Mouse (Mus musculus) cerebellum, adult 11 months (tissue): ENCODE data around the gene Ift122.

Source experiments
- DNase-seq: peaks from one replicate; pipeline ENCODE4 v3.0.0; 2022

Gene Ift122

DNA sequence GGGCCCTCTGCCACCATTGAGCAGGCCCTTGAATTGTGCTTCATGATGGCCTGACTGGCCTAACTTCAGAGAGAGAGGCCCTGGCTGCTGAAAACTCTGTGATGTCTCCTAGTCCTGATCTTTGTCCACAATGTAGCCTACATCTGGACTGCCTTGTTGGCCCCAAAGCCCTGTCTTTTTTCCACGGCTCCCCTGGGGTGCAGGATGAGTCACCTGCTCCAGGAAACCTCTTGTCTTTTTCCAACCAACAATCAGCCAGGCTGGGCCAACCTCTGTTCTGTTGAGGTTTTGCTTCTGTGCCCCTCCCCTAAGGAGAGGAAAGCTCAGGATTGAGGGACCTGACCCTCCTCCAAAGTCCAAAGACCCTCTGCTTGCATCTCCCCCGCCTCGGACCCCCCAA lies 108.5 kb downstream of the Ift122 start:
- DNase-seq = peak; percentile 13

DNA sequence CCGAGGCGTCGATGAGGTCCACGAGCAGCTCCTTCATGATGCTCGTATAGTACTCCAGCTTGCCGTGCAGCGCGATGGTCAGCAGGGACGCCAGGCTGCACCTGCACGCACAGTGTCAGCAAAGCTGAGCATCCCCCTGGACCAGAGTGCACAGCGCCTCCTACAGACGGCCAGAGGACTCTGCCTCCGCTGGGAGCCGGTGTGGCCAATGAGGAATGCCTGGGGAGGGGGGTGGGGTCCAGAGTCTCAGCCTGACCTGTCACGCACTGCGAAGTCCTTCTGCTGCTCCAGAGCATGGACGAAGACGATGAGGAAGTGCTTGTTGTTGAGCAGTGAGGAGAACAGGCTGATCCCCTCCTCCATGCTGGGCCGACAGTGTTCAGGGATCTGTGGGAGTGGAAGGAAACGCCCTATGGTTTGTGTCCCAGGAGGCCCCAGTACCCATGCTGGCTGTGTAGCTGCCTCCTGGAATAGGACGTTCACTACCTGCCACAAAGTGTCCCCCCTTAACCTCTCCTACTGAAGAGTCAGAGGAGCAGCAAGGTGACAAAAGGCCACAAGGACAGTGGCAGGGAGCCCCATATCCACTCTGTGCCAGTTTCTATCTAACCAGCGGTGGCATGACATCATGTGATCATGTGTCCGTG lies 109.3 kb downstream of the Ift122 start:
- peak; percentile 25 for DNase-seq

- peak; percentile 7 for DNase-seq
Measured at GRCm38 (mm10) chr6:115963656-115964055, 110.4 kb downstream of the Ift122 start.

GRCm38 (mm10) chr6:115966227-115966966 lies 113.1 kb downstream of the Ift122 start:
- peak; percentile 30 for DNase-seq

DNA sequence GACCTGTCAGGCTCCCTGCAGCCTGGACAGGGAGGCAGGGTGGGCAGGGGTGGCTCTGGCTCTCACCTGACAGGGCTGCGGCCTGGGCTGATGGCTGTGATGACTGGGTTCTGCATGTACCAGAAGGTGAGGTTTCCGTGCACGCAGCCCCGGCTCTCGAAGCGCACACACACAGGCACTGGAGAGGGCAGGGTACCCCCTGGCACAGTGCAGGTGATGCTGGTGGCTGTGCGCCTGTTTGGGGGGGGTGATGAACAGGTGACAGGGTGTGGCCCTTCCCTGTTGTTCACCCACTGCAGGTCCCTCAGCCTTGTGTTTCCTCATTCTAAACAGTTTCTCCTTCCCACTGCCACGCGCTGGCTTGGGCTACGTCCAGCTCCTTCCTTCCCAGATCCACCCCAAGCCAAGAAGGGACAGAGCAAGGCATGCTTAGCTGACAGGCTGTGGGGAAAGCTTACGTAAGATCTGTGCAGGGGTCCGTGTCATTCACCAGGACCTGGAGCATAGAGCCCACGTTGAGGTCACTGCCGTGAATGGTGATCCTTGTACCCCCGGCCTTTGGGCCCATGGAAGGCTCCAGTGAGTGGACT lies 114.1 kb downstream of the Ift122 start:
- peak; percentile 53 for DNase-seq

DNA sequence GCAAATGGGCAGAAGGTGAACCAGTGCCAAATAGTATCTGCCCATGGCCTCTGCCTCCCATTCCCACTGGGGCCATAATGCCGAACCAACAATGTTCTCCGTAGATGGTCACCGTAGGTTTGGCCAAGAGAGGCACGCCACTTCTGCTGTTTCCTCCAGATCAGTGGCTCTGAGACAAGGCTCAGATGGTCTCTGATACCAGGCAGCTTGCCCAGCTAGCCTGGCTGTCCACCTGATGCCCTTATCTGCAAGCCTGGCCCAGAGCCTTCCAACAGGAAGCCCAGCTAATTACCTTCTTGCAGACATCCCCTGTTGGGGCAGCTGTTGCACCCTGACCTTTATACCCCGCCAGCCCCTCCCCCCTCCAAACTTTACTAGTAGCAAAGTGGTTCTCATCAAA lies 114.8 kb downstream of the Ift122 start:
- peak; percentile 80 for DNase-seq

DNA sequence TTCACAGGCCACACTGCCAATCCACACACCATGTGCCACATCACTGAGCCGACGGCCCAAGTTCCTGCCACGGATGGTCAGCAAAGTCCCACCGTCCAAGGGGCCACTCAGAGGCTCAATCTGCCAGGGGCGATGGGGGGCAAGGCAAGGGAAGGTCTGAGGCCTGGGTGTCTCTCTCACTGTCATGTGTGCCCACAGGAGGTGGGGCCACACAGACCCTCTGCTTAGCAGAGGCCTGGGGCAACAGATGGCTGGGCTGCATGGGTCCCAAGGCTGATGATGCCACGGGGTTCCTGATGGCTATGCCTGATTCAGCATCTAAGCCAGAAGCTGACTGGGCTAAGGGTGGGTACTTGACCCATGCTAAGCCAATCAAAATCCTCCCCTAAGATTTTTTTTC lies 115.4 kb downstream of the Ift122 start:
- peak; percentile 44 for DNase-seq

- peak; percentile 49 for DNase-seq
Measured at GRCm38 (mm10) chr6:115969103-115969502, 115.8 kb downstream of the Ift122 start.

DNA sequence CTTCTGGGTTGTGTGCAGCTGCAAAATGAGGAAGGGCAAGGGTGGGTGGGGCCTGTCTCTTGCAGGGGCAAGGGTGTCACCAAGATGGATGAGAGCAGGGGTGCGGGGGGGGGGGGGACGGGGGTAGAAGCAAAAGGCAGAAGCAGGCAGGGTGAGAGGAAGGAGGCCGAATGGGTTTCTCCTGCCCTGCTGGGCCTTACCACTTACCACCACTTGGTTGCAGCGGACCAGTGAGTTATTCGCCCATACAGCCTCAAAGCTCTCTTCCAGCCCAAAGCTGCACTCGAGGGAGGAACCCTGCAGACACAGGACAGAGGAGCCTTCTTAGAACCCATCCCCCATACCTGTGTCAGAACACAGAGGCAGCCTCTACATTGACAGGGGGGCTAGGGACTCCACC lies 116.7 kb downstream of the Ift122 start:
- DNase-seq = no peak

GRCm38 (mm10) chr6:115971273-115972060 lies 118.2 kb downstream of the Ift122 start:
- no peak for DNase-seq

DNA sequence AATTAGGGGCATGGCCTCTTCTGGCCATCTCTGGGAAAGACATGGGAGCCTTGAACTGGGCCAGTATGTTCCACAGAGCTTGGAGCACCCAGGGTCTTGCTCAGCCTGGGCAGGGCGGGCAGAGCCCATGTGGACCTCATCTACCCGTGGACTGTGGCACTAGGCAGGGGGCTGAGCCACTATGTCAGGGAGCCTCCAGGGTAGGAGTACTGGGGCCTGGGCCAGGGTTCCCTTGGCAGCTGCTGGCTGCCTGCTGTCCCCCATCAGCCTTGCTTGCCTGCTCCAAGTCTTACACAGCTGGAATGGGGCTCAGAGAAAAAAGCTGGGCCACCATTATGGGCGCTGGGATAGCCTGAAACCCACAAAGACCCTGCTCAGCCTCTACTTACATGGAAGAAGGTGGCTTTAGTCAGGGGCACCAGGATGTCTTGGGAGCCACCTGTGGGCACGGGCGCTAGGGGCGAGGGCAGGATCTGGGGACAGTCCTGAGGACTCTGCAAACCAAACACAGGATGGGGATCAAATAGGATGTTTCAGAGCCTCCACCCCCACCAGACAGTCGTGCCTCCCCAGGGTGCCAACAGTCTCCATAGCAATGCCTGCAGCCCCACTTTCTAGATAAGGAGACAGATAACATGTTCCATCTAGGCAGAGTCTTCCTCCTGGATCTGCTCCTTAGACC lies 119.0 kb downstream of the Ift122 start:
- no peak for DNase-seq

- no peak for DNase-seq
Measured at GRCm38 (mm10) chr6:115973139-115973875, 120.0 kb downstream of the Ift122 start.

DNA sequence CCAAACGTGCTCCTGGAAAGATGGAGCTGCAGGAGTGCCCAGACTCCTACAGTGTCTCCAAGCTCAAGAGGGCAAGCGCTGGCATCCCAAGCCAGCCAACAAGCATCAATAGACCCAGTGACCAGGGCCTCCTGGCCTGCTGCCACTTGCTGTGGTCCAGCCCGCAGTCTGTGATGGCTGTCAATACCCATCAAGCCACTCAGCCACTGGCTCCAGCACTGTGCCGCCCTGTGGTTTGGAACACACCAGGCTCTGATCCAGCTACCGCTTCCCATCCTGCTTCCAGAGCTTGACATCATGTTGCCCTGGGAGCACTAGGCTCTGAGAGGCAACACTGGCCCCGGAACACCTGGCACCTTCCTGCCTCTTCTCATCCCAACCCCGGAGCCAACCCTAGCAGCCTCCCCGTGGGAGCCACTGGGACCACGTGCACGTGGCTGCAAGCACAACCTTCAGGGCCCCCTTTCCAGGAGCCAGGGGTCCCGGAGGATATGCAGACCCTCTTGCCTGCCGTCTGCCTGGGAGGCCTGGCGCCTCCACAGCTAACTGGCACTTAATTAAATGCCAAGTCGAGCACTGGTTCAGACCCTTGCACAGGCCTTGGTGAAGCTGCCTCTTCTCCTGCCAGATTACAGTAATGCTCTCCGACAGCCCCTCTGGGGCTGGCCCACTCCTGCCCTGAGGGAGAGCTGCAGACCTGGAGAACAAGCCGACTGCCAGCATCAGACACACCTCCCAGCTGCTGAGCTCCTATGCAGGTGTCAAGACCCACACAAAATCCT lies 120.8 kb downstream of the Ift122 start:
- DNase-seq = no peak

DNA sequence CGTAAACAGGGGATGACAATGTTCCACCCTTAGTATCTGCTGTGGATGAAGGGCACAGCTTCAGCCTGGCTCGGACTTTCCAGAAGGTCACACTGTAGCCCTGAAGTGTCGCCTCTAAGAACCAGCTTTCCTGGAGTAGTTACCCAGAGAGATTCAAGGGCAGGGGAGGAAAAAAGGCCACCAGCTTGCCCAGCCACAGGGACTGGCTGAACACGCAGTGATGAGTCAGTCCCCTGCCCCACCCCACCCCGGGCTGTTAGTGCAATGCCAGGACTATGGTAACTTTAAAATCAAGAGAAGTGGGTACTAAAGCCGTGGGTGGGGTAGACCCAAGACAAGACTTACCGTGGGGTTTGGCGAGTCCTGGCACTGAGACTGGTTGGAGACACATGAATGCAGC lies 122.3 kb downstream of the Ift122 start:
- DNase-seq = no peak
